Mouse (Mus musculus): Measurements from ENCODE around the gene Akap8.

The Akap8 gene

GRCm38 (mm10) chr17:32348406-32348805, 27.4 kb upstream of the Akap8 start:
- DNase-seq = no peak

- no peak for DNase-seq
Observed at GRCm38 (mm10) chr17:32341102-32341501, 20.1 kb upstream of the Akap8 start.

GRCm38 (mm10) chr17:32340110-32340509, 19.1 kb upstream of the Akap8 start:
- no peak for DNase-seq

GRCm38 (mm10) chr17:32335869-32336268, 14.8 kb upstream of the Akap8 start:
- no peak for DNase-seq

GRCm38 (mm10) chr17:32334921-32335320, 13.9 kb upstream of the Akap8 start:
- no peak for DNase-seq

- no peak for DNase-seq
Observed at GRCm38 (mm10) chr17:32333675-32334303, 12.8 kb upstream of the Akap8 start.

GRCm38 (mm10) chr17:32327501-32327900, 6.5 kb upstream of the Akap8 start:
- no peak for DNase-seq

GRCm38 (mm10) chr17:32322809-32323208, 1.8 kb upstream of the Akap8 start:
- no peak for DNase-seq

- DNase-seq = peak in 1 of 2 experiments; percentile 3
Observed at GRCm38 (mm10) chr17:32321836-32322235, 798 bp upstream of the Akap8 start.

- DNase-seq = no peak
Observed at GRCm38 (mm10) chr17:32321390-32321734, 324 bp upstream of the Akap8 start.

GRCm38 (mm10) chr17:32319950-32320349, 1.1 kb downstream of the Akap8 start:
- DNase-seq = peak in 1 of 2 experiments; percentile 6

GRCm38 (mm10) chr17:32317708-32318107, 3.3 kb downstream of the Akap8 start:
- no peak for DNase-seq

GRCm38 (mm10) chr17:32317032-32317431, 4.0 kb downstream of the Akap8 start:
- no peak for DNase-seq

- DNase-seq = no peak
Observed at GRCm38 (mm10) chr17:32315560-32315959, 5.5 kb downstream of the Akap8 start.

- DNase-seq = no peak
Observed at GRCm38 (mm10) chr17:32313892-32314291, 7.1 kb downstream of the Akap8 start.

- DNase-seq = no peak
Observed at GRCm38 (mm10) chr17:32312801-32313200, 8.2 kb downstream of the Akap8 start.

GRCm38 (mm10) chr17:32307963-32308362, 13.1 kb downstream of the Akap8 start:
- DNase-seq = no peak

GRCm38 (mm10) chr17:32298125-32298524, 22.9 kb downstream of the Akap8 start:
- no peak for DNase-seq

- DNase-seq = no peak
Observed at GRCm38 (mm10) chr17:32295901-32296300, 25.1 kb downstream of the Akap8 start.

- DNase-seq = no peak
Observed at GRCm38 (mm10) chr17:32295160-32295559, 25.9 kb downstream of the Akap8 start.

GRCm38 (mm10) chr17:32285138-32285670, 35.8 kb downstream of the Akap8 start:
- no peak for DNase-seq

GRCm38 (mm10) chr17:32284262-32285137, 36.5 kb downstream of the Akap8 start, which contains the start of gene Brd4:
Brd4 (minus strand) TSS chr17:32284722.
- DNase-seq = peak; percentile 94 to 96

- peak; percentile 73 to 76 for DNase-seq
Observed at GRCm38 (mm10) chr17:32283771-32284221, 37.2 kb downstream of the Akap8 start.

- no peak for DNase-seq
Observed at GRCm38 (mm10) chr17:32283341-32283740, 37.7 kb downstream of the Akap8 start.

Data from B cell, adult 2 months (primary cell).